Mouse (Mus musculus) cerebellum, adult 2 months (tissue): ENCODE results near the gene Lmbr1l. TPM values are rescaled to one million over a fixed set of nuclear protein-coding genes. Genes with fewer than 3 reads are reported as not detected.

Experiments
- DNase-seq, 2 experiments: peaks; one replicate each; pipeline ENCODE4 v3.0.0; 2021
- H3K27ac ChIP-seq: fragments of 200-500 bp; 2 replicates; pipeline ENCODE4 v1.5.1; 2012; ENCODE audit warnings: low read length, control low read depth, inconsistent platforms; ENCODE audit not compliant: insufficient read depth
- H3K27me3 ChIP-seq: fragments of 200-500 bp; 2 replicates; pipeline ENCODE4 v1.6.1; 2012; ENCODE audit warnings: inconsistent platforms, mild to moderate bottlenecking, low read length, moderate library complexity; ENCODE audit not compliant: control insufficient read depth, insufficient read depth
- H3K4me1 ChIP-seq: fragments of 200-500 bp; 2 replicates; pipeline ENCODE4 v1.6.1; 2011; ENCODE audit warnings: low read length; ENCODE audit not compliant: control insufficient read depth, insufficient read depth
- H3K4me3 ChIP-seq: fragments of 200-500 bp; replicated peaks from 2 replicates; pipeline ENCODE3; 2011; ENCODE audit warnings: mild to moderate bottlenecking, low read depth, low read length, control low read depth; ENCODE audit not compliant: insufficient read depth
- CTCF ChIP-seq: fragments of 200-500 bp; IDR thresholded peaks from 2 replicates; pipeline ENCODE4 v1.5.1; 2011; ENCODE audit warnings: low read depth, mild to moderate bottlenecking, control low read depth, low read length, moderate library complexity, borderline replicate concordance; ENCODE audit not compliant: insufficient read depth
- POLR2A ChIP-seq: fragments of 200-500 bp; IDR thresholded peaks from 2 replicates; pipeline ENCODE4 v1.6.1; 2011; ENCODE audit warnings: low read length, control low read depth, borderline replicate concordance; ENCODE audit not compliant: insufficient read depth
- WGBS: fragments of 180-500 bp; shearing (Covaris S2); methylation state at CpG from one replicate; pipeline ENCODE4 v1.1.7; 2018; 5-methylcytosine and 5-hydroxymethylcytosine counted together
- polyA plus RNA-seq: library from polyadenylated mRNA; depleted of rRNA; stranded (reverse); fragments of >200 nt; gene quantifications from 2 replicates; pipeline ENCODE4 v1.2.3, GENCODE M21; 2012

Gene Lmbr1l
- polyA plus RNA-seq, 1 experiment, result 37.5 TPM

- peaks cover 10% of the 10 kb centered on the region; the same call in 1 of the 2 replicates for H3K4me1 ChIP-seq
- no peaks in the 10 kb centered on the region for H3K27me3 ChIP-seq
- 42% methylated on average over 3 of the region's 3 CpGs for WGBS
- no peak for DNase-seq
- no peak overlapping the region for H3K4me3 ChIP-seq
- no peak overlapping the region for H3K27ac ChIP-seq
- TF ChIP-seq POLR2A (no peak), CTCF (no peak)
Observed at GRCm38 (mm10) chr15:98930998-98931397, 13.0 kb upstream of the Lmbr1l start.

GRCm38 (mm10) chr15:98930017-98930734 lies 12.1 kb upstream of the Lmbr1l start:
- H3K4me1 ChIP-seq, result peaks cover 7% of the 10 kb centered on the region; the same call in 1 of the 2 replicates
- no peak for TF ChIP-seq CTCF
- TF ChIP-seq POLR2A, result no peak
- DNase-seq, result no peak
- 41% methylated on average over 8 of the region's 8 CpGs for WGBS
- H3K4me3 ChIP-seq, result no peak overlapping the region
- H3K27ac ChIP-seq, result no peak overlapping the region
- no peaks in the 10 kb centered on the region for H3K27me3 ChIP-seq

DNA sequence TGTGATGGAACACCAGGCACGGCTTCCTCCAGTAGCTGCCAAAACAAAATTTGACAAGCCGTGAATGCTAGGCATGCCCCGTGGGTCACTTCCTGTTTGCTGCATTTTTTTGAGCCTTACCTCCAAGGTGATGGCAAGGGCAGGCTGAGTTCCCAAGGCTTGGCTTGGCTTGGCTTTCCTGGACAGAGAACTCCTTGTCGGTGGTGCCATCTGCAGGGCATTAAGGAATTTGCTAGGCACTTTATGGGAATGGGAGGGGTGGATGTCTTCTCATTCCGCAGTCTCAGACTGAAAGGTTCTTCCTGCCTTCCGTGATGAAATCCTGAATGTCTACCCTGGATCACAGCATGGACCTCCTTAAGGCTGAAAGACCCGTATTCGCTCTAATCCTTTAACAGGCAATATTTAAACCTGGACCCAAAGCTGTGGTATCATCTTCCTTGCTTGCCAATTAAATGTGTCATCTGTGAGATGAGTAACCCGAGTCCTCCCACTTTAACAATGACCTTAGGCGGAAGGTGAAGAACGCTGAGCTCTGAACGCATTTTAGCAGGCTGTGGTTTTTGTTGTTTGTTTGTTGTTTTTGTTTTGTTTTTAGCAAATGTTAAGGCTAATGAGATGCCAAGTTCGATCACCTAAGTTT lies 10.7 kb upstream of the Lmbr1l start:
- TF ChIP-seq CTCF (peak; percentile 90), POLR2A (no peak)
- H3K4me3 ChIP-seq, result no peak overlapping the region
- H3K27me3 ChIP-seq, result no peaks in the 10 kb centered on the region
- WGBS, result 9% methylated on average over 13 of the region's 13 CpGs
- peak; percentile 84 to 87 for DNase-seq
- no peak overlapping the region for H3K27ac ChIP-seq
- H3K4me1 ChIP-seq, result peaks cover 7% of the 10 kb centered on the region; the same call in 1 of the 2 replicates

- WGBS, result 77% methylated on average over 5 of the region's 5 CpGs
- H3K27me3 ChIP-seq, result no peaks in the 10 kb centered on the region
- H3K27ac ChIP-seq, result no peak overlapping the region
- peaks cover 7% of the 10 kb centered on the region; the same call in 1 of the 2 replicates for H3K4me1 ChIP-seq
- no peak for DNase-seq
- TF ChIP-seq POLR2A (no peak), CTCF (no peak)
- H3K4me3 ChIP-seq, result no peak overlapping the region
Observed at GRCm38 (mm10) chr15:98927566-98927965, 9.5 kb upstream of the Lmbr1l start.

GRCm38 (mm10) chr15:98924682-98925081 lies 6.7 kb upstream of the Lmbr1l start:
- H3K27me3 ChIP-seq, result no peaks in the 10 kb centered on the region
- H3K4me3 ChIP-seq, result no peak overlapping the region
- H3K4me1 ChIP-seq, result no peaks in the 10 kb centered on the region; the same call in 1 of the 2 replicates
- no peak for DNase-seq
- TF ChIP-seq POLR2A (no peak), CTCF (no peak)
- 71% methylated on average over 3 of the region's 3 CpGs for WGBS
- H3K27ac ChIP-seq, result no peak overlapping the region

DNA sequence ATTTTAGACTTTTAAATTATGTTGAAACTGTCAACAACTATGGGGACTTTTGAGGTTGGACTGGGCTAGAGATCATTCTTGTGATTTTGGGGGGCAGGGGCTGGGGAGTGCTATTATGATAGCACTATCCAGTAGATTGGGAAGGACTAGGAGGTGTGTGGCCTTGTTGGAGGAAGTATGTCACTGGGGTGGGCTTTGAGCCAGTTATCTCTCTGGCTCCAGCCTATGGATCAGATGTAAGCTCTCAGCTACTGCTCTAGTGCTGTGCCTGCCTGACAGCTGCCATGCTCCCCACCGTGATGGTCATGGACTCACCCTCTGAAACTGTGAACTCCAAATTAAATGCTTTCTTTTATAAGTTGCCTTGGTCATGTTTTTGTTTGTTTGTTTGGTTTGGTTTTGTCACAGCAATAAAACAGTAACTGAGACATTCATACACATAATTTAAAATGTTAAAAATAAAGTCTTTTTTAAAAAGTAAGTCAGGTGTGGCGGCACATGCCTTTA lies 5.1 kb upstream of the Lmbr1l start:
- H3K4me1 ChIP-seq, result no peaks in the 10 kb centered on the region
- no peak overlapping the region for H3K27ac ChIP-seq
- TF ChIP-seq POLR2A (no peak), CTCF (no peak)
- DNase-seq, result no peak
- H3K27me3 ChIP-seq, result no peaks in the 10 kb centered on the region
- 59% methylated on average over 2 of the region's 2 CpGs for WGBS
- H3K4me3 ChIP-seq, result no peak overlapping the region

- H3K27ac ChIP-seq, result no peak overlapping the region
- H3K4me1 ChIP-seq, result no peaks in the 10 kb centered on the region
- TF ChIP-seq CTCF (no peak), POLR2A (no peak)
- H3K27me3 ChIP-seq, result no peaks in the 10 kb centered on the region
- 11% methylated on average over 3 of the region's 3 CpGs for WGBS
- H3K4me3 ChIP-seq, result no peak overlapping the region
- no peak for DNase-seq
Observed at GRCm38 (mm10) chr15:98922581-98922980, 4.5 kb upstream of the Lmbr1l start.
